Mouse (Mus musculus) fat pad, adult 2 months (tissue): ENCODE data around the gene Pde10a.

Experiments
- DNase-seq: peaks from one replicate; pipeline ENCODE4 v3.0.0-alpha.2; 2011; ENCODE audit warnings: low read depth, low spot score; ENCODE audit errors: extremely low read depth

Pde10a gene

DNA sequence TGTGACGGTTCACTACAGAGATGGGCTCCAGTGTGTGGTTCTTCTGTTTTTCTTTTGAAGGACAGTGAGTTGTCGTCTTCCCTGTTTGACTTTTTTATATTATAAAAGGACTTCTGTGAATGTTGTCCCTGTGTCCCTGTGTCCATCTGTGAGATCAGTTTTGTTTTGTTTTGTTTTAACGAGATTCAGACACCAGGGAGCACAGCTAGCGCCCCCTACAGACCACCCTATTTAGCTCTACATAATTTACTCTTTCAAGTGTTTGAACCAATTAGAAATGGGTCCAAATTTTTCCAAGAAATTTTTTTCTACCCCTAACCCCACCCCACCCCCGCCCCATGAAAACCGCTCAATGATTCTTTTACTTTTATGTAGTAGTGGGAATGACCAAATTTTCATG, 205.9 kb downstream of the Pde10a start:
- DNase-seq = no peak

DNA sequence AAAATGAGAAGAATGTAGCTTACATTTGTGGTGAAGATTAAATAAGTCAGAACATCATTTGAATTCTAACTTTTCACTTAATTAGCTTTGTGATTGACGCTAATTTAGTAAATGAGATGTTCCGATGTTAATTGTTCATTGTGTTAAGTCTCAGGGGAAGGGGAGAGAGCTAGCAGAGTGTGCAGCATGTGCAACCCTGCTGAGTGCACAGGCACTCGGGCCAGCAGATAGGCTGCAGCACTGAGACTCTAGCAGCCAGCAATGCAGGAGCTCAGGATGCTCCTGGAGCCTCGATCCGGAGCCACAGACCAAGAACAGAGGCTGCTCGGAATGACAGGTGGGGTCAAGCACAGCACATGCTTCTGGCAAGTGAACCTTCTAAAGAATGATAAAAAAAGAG, 211.1 kb downstream of the Pde10a start:
- DNase-seq = no peak

DNA sequence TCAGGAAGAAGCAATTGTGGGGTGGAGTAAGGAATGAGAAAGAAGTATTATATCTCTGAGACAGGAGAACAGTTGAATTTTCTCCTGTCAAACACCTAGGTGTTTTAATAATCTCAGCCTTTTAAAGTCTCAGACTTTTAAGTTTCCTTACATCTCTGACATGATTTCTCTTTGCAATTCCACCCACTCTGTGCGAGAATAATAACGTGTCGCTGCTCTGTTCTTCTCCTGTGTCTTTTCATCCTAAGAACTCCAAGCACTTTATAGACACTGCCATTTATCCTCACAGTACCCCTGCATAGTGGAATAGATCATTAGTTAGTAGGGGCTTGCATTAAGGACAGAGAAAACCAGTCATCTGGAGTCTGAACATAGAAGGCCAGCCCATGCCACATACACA, 217.6 kb downstream of the Pde10a start:
- no peak for DNase-seq

- DNase-seq = no peak
Measured at GRCm38 (mm10) chr17:8745334-8745733, 220.2 kb downstream of the Pde10a start.

- no peak for DNase-seq
Measured at GRCm38 (mm10) chr17:8749426-8749825, 224.3 kb downstream of the Pde10a start.

GRCm38 (mm10) chr17:8757576-8757975, 232.4 kb downstream of the Pde10a start:
- DNase-seq = no peak

- no peak for DNase-seq
Measured at GRCm38 (mm10) chr17:8763248-8763647, 238.1 kb downstream of the Pde10a start.

GRCm38 (mm10) chr17:8765987-8766576, 240.9 kb downstream of the Pde10a start:
- DNase-seq = no peak

DNA sequence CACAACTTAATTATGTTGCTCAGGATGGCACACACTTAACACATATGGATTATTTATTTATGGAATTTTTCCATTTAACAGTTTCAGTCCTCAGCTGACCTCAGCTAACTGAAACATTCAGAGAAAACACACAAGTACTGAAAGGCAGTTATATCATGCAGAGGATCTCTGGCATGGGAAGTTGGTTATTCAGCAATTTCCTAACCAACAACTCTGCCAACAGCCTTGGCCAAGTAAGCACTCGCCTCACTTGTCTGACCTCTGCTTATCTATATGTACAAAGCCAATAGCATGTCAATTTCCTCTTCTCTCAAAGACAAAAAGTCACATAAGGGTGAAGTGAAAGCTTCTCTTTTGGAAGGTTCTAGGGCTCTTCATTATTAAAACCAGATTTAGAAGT, 244.0 kb downstream of the Pde10a start:
- DNase-seq = no peak

GRCm38 (mm10) chr17:8773391-8773790, 248.2 kb downstream of the Pde10a start:
- no peak for DNase-seq

GRCm38 (mm10) chr17:8774301-8774700, 249.1 kb downstream of the Pde10a start:
- no peak for DNase-seq

DNA sequence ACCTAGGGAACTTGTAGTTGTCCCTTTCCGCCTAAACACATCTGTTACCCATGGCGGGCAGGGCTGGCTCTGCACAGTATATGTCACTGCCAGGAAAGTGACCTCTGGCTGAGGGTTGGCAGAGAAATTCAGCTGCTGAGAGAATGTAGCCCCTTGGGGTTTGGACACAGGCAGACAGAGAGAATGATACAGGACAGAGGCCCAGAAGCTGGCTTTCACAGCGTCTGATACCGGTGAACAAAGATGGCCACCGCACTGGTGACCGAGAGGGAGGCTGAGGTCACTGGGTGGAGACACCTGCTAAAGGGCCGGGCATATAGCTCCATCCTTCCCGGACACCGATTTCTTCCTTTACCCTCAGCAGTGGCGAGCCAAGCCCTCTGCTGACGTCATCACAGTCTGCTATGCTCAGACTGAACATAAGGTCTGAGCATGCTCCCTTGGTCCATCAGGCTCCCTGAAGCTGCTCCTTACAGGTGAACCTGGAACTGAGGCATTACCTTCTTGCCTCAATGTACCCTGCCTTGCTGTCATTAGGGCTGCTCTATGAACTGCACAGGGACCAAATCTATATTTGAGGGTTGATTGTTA, 250.5 kb downstream of the Pde10a start:
- no peak for DNase-seq

DNA sequence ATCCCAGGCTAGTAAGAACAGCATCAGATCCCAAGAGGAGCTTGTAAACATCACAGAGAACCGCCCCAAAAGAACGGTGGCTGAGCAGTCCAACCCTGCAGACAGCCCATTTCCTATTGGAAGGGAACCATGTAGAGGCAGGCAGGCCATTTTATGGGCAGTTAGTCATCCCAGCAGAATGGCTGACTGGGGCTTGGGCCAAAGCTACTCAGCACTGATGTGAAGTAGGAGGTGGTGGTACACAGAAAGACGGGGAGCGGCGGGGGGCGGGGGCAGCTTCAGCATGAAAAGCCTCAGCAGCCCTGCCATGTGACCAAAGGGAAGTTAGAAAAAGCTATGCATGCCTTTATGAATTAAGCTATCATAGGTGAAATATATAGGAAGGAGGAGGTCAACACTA, 252.5 kb downstream of the Pde10a start:
- DNase-seq = no peak

- no peak for DNase-seq
Measured at GRCm38 (mm10) chr17:8778839-8779238, 253.7 kb downstream of the Pde10a start.

DNA sequence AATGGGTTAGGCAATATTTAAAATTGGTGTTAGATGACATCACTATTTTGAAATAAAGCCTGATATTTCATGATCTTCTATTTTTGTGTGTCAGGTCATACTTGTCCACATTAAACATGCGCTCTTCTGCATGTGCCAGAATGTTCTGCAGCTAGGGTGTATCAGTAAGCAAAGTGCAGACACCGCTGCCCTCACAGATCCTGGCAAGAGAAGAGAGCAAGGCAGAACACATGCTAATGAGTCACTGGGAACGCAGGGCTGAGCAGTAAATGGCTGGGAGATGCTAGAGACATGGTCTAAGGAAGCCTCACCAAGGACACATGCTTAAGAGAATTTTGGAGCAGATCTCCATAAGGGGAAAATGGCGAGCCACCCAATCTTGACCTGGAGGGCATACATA, 255.3 kb downstream of the Pde10a start:
- DNase-seq = no peak

- DNase-seq = no peak
Measured at GRCm38 (mm10) chr17:8781040-8781439, 255.9 kb downstream of the Pde10a start.

DNA sequence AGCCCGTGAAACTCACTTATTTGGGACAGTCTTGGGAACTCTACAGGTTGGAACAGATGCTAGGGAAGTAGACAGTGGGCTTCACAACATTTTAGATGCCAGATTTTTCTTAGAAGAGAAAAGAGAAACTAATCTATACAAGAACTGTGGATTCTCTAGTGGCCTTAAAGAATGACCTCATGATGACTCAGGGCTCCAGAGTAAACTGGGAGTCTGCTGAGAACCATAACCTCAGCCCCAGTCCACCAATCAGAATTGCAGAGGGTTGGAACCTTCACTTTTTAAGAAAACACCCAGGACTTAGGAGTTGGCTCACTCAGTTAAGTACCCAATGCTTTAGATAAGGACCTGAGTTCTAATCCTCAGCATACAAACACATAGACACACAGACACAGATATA, 256.4 kb downstream of the Pde10a start:
- no peak for DNase-seq

- no peak for DNase-seq
Measured at GRCm38 (mm10) chr17:8785908-8786307, 260.7 kb downstream of the Pde10a start.

DNA sequence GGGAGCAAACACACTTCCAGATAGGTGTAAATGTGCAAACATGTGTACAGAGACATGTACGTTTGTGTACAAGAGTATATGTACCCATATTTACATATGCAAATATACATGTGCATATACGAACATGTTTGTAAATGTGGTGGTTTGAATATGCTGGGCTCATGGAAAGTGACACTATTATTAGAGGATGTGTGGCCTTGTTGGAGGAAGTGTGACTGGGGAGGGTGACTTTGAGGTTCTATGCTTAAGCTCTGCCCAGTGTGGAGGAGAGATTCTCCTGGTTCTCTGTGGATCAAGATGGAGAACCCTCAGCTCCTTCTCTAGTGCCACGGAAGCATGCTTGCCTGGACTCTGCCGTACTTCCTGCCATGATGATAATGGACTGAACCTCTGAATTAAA, 261.3 kb downstream of the Pde10a start:
- DNase-seq = no peak

DNA sequence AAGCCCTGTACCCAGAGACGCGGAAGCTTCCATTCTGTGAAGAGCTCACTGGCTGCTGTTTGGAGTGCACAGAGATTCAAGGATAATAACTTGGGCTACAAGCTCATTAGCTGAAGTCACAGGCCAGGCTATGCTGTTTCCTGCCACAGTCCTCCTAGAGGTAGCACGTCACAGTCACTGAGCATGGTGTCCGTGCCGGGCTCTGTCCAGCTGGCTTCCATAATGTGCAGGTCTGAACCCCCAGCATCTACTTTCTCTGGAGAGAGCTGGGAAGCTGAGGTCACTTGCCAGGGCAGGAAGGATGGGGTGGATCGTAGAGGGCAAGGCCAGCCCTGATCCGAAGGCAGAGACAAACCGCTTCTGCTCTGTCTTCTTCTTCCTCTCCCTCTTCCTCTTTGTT, 262.6 kb downstream of the Pde10a start:
- DNase-seq = no peak

- no peak for DNase-seq
Measured at GRCm38 (mm10) chr17:8791561-8791960, 266.4 kb downstream of the Pde10a start.

DNA sequence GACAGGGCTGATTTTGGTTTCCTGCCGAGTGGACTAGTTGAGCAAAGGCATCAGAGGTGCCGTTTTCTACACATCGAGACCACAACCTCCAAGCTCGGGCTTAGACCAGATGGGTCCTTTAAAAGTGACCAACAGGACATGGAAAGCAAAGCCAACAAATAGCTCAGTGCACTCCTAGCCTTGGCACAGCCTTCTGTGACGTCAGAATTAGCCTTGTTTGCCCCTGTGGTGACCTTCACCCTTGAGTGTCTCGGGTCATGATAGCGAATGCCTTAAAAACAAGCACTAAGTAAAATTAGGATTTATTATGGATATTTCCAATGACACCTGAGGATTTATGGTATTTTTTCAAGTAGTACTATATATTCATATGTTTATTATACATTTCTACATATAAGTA, 267.4 kb downstream of the Pde10a start:
- no peak for DNase-seq

DNA sequence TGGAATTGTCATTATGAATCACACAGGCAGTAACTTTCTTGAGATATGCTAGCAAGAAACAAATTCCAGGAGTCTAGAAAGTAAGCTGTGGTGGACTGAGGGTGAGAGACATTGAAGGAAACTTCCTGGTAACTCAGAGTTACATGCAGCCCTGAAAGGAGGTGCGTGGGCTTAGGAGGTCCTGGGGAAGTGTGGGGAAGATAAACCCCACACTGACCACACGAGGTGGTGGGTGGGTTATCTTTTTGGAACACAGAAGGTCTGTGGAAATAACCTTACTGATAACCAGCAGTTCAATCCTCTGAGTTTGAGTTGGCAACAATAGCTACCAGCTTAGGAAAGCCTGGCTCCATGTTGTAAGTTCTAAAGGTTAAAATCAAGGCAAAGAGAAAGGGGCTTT, 272.5 kb downstream of the Pde10a start:
- DNase-seq = no peak
